Mouse (Mus musculus) retina, postnatal 7 days (tissue): ENCODE results near the gene Slc22a30.
"Not testable (repeated sequence)": the region's sequence is repeated elsewhere in the genome, so short reads cannot be mapped to it uniquely, and the experiment has no call there.

ENCODE experiments used
- DNase-seq: peaks from one replicate; pipeline ENCODE4 v3.0.0-alpha.2; 2012; ENCODE audit warnings: low read depth, low spot score

Gene Slc22a30

GRCm38 (mm10) chr19:8405011-8405410, at the start of gene Slc22a30:
Slc22a30 (minus strand) TSS chr19:8405111.
- DNase-seq, result not testable (repeated sequence)

- DNase-seq, result no peak
These were observed 43.4 kb upstream of the Slc22a30 start for GRCm38 (mm10) chr19:8448321-8448720.

GRCm38 (mm10) chr19:8447516-8447915, 42.6 kb upstream of the Slc22a30 start:
- DNase-seq, result no peak

DNA sequence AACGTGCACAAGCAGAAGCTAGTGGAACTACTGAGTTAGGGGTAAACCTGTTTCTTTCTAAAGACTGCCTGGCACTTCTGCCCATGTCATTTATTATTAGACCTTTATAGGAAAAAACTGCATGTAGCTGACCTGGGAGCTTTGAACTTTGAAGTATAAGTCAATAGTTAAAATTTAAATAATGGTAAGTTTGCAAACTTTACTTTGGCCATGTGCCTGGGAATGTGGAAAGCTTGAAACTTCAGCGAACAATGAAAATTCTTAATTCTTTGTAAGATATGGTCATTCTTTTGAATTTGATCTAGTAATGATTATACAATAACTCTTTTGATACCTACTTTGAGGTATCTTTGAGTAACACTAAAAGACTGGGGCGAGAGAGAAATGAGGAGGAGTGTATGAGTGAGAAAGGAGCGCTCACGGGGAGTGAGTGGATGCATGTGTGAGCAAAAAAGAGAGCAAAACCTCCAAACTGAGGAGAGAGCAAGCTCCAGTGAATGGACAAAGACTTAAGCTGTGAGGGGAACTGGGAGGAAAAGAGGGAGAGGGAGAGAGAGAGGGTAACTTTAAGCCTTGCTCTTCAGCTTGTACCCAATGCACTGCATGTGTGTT, 26.2 kb upstream of the Slc22a30 start:
- DNase-seq, result no peak

DNA sequence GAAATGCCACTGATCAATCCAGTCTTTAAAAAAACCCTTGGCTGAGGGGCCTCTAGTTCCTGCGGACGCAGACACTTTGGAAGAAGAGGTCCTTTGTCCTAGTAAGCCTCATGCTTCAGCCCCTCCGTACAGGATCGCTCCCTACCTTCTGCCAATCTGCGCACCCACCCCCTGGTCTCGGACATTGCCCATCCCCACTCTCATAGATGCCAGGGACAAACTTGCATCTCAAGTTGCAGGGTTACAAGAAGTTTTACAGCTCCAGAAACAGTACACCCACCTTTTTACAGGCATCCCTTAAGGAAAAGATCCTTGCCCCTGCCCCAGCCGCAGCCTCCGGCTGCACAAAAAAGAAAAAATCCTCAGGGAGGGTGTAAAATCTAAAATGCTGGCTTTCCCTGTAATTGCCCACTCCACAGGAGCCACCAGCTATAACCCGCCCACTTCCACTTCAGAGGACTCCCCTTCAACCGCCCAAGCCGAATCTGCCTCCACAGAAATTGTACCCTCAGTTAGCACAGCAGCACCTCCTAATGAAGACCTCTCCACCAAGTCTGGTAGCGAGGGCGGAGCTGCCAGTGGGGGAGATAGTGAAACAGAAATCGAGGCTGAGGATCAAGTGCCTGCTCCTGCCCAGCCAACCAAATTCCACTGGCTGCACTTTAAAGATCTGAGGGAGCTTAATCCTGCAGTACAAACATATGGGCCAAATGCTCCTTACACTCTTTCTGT, 2.5 kb upstream of the Slc22a30 start:
- DNase-seq, result not testable (repeated sequence)
